Mouse (Mus musculus) cortical plate, adult 2 months (tissue): Measurements from ENCODE around the gene Ctcf.

Experiments
- CTCF ChIP-seq: fragments of 200-500 bp; IDR thresholded peaks from 2 replicates; pipeline ENCODE4 v1.5.1; 2011; ENCODE audit warnings: mild to moderate bottlenecking, control low read depth, low read length; ENCODE audit not compliant: insufficient read depth; ENCODE audit errors: extremely low read depth
- POLR2A ChIP-seq: fragments of 200-500 bp; IDR thresholded peaks from 2 replicates; pipeline ENCODE4 v1.6.1; 2011; ENCODE audit warnings: mild to moderate bottlenecking, low read length, control low read depth; ENCODE audit not compliant: insufficient read depth; ENCODE audit errors: extremely low read depth

DNA sequence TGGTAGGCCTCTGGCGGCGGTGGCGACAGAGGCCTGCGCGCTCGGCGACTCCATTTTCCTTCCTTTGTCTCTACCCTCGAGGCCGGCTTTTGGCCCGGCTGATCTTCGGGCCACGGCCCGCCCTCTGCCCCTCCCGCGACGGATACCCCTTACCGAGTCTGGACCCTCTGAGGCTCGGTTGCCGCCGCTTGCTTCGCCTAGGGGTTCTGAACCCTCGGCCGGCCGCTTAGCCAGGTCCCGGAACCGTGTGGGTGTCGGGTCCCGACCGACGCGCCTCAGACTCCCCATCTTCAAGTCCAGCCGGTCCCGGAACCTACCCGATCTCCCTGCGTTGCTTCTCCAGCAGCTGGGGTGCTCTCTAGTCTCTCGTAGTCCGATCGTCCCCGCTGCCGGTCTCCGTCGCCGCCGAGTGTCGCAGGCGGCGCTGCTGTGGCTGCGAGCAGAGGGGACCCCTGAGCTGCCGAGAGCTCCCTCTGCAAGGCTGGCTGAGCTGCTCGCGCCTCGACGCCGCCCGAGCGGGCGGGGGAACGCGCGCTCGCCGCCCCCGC lies 669 bp downstream of the Ctcf start, which contains the start of gene Agrp:
- peak; percentile 44; the same call in 1 of the 2 replicates for TF ChIP-seq POLR2A
- TF ChIP-seq CTCF: no peak
